Mouse (Mus musculus): Measurements from ENCODE around the gene Urb1. TPM values are rescaled to one million over a fixed set of nuclear protein-coding genes. Genes with fewer than 3 reads are reported as not detected.

The Urb1 gene
- total RNA-seq (2023), result 10 to 100 TPM; 33.6 to 36.9 TPM

DNA sequence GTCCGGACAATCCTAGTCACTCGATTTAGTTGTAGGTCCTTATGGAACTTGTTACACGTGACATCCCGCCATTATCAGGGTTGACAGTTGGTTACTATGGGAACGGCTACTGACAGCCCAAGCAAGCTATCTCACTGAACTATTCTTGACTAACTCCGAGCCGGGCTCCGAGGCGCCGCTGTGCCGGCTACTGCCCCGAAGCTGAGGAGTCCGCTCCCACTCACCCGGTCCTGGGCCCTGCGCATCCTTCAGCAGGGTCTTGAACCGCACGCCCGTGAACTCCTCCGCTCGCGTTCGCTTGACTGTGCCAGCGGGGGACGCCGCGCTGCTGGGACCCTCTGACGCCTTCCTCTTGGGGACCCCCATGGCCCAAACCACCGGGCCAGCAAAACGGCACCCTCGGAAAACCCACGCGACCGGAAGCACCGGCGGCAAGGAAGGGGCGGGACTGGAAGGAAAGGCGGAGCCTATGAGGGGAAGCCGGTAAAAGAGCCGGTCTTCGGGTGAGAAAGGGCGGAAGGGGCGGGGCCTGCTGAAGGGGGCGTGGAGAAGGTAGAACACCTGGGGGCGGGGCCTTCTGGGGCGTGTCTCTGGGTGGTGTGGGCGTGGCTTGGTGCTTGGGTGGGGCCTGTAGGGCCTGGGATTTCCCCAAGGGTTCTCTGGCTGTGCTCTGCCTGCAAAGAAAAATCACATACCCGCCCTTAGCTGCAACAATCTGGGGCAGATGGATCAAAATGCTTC is at the start of gene Urb1:
TSS of gene Urb1 (minus strand) at position 439 of the 741 bp plus-strand sequence.

DNA sequence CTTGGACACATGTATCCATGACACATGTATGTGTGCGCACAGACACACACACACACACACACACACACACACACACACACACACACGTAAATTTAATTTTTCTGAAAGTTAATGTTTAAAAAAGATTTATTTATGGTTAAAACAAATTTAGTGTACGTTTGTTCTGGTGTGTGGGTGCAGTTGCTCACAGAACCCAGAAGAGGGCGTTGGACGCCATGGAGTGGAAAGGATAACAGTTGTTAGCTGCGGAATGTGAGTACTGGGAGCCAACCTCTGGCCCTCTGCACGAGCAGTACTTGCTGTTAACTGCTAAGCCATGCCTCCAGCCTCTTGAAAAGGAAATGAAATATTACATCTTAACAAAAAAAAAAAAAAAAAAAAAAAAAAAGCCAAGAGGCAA is 16.2 kb upstream of the Urb1 start, which contains the start of gene Eva1c:
TSS of gene Eva1c (plus strand) at position 263 of the 400 bp plus-strand sequence.

DNA sequence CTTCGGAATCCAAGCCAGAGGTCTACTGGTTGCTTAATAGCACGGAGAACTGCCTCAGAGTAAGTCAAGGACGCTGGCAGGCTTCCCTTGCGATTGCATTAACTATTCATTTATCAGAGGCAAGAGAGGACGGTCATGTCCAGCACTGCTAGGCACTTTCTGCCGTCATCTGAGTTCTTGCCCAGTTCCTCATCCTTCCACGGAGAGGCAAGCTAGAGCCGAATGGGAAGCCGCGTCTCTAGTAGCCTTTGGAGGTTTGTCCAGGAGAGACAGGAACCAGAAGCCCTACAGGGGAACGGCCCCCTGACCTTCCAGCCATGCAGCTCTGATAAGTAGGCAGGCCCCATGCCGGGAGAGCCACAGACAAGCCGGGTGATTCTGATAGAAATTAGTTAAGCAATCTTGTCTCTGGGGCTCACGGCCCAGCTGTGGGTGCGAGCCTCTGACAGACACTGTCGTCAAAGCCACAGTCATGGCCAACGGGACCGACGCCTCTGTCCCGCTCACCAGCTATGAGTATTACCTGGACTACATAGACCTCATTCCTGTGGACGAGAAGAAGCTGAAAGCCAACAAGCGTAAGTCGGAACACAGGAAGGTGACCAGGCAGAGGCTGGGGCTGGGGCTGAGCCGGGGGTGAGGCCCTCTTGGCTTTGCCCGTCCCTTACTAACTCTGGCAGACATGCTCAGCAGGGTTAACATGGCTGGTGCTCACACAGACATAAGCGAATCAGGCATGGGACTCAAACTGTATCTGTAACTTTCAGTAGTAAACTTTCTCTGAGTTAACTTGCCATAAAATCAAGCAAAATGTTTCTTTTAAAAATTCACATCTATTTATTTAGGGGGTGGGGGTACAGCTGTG is 71.9 kb downstream of the Urb1 start, which contains the start of gene Mrap:
TSS of gene Mrap (plus strand) at position 116 of the 865 bp plus-strand sequence.

DNA sequence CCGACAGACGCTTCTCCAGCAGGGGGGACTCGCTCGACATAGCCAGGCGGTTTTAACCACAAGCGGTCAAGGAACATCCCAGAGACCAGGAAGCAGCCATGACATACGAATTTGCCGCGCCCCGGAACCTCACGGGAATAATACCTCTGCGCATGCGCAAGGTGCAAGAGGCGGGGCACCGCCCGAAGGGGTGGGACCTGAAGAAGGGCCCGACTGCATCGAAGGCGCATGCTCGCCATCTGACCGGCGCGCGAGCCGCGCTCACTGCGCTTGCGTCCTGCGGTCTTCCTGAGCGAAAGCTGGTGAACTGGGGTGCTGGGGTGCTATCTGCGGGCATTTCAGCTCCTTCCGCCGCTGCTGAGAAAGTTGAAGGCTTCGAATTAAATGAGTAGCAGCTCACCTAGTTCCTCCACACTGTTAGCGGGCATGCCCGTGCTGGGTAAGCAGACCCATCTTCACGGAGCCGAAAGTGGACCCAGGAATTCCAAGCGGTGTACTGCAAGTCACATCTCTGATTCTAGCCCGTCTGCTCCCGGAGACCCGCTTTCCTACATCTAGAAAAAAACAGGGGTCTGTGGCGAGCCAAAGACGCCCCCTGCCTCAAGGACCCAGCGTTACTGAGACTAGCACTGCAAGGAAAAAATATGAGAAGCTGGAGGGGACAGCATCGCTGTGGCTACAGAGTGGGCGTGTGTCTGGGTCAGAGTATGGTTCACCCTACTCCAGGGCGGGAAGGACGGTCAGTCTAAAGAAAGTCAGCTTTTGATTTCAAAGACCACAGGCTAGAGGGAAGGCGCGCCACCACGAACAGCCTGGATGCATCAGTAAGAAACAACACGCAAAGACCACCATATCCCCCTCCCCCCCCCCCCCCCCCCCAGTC is 82.7 kb downstream of the Urb1 start, which contains the start of gene Mis18a:
TSS of gene Mis18a (minus strand) at position 172 of the 883 bp plus-strand sequence.

Other genes starting within 250 kb of the Urb1 start
- gene Mis18a, start 83.0 kb downstream of the Urb1 start, total RNA-seq (2023), result 10 to 100 TPM; 20.3 to 22.9 TPM
- gene Mrap, start 72.2 kb downstream of the Urb1 start, total RNA-seq (2023), result not detected
- gene Eva1c, start 16.3 kb upstream of the Urb1 start, total RNA-seq (2023), result not detected
- 10 to 100 TPM; 12.0 to 24.6 TPM for gene Cfap298, start 124.7 kb upstream of the Urb1 start, total RNA-seq (2023)
- 10 to 100 TPM; 44.5 to 58.1 TPM for gene Synj1, start 200.9 kb upstream of the Urb1 start, total RNA-seq (2023)
- 100 to 1,000 TPM; 112 to 123 TPM for gene Paxbp1, start 234.1 kb upstream of the Urb1 start, total RNA-seq (2023)